In genomic region chrX:70762862-70763261, GRCm38 (mm10) we compare ENCODE assay signal across 22 mouse cellular contexts.
DNase-seq lines count a peak whose midpoint lies in the region; ATAC-seq and TF ChIP-seq lines count a peak whose summit lies in the region.
"Had no signal": no experiment of that assay in that cellular context is flagged by ENCODE, and none has a peak within 500 bp of the region (broad histone marks: within the 10 kb centered on the region; RNA-seq: fewer than 3 reads in every experiment).

No protein-coding gene starts in this region.

- TF ChIP-seq CTCF in liver, adult 2 months (IDR thresholded peaks at IDR 0.05; ENCODE audit: low read depth, low read length), result no peak
- no peak for TF ChIP-seq CTCF in lung, postnatal 0 days (IDR thresholded peaks at IDR 0.05)

- 6% methylated on average over 1 of the region's 1 CpGs for WGBS in liver, adult 2 months
- 37% methylated on average over 1 of the region's 1 CpGs for WGBS in liver, embryonic 11.5 days
- WGBS in lung, embryonic 16.5 days, result 30% methylated on average over 1 of the region's 1 CpGs
- WGBS in lung, postnatal 0 days, result 47% methylated on average over 1 of the region's 1 CpGs

- no peak overlapping the region for H3K9ac ChIP-seq in liver, adult 2 months (ENCODE audit: low read depth, low read length)
- no peak overlapping the region for H3K9ac ChIP-seq in liver, embryonic 11.5 days (ENCODE audit: low read depth, low read length)
- H3K9ac ChIP-seq in lung, embryonic 16.5 days (ENCODE audit: low read length), result no peak overlapping the region
- no peak overlapping the region for H3K9ac ChIP-seq in lung, postnatal 0 days (replicated peaks; ENCODE audit: low read depth)
- H3K9ac ChIP-seq: embryonic facial prominence, embryonic 15.5 days; forebrain, embryonic 15.5 days; heart, embryonic 15.5 days; hindbrain, embryonic 13.5 days had no signal

- no peak for TF ChIP-seq POLR2A in liver, adult 2 months (IDR thresholded peaks at IDR 0.05; ENCODE audit: extremely low read depth, insufficient read depth, low read length)

- no peak overlapping the region; the same call in 1 of the 2 replicates for H3K27ac ChIP-seq in liver, adult 2 months (replicated peaks; ENCODE audit: insufficient read depth, low read depth, low read length)
- H3K27ac ChIP-seq in liver, embryonic 11.5 days (ENCODE audit: low read depth, low read length), result no peak overlapping the region
- H3K27ac ChIP-seq in lung, embryonic 16.5 days (ENCODE audit: low read length), result no peak overlapping the region
- no peak overlapping the region for H3K27ac ChIP-seq in lung, postnatal 0 days (ENCODE audit: low read length)
- H3K27ac ChIP-seq: embryonic facial prominence, embryonic 15.5 days; forebrain, embryonic 15.5 days; heart, embryonic 10.5 days; heart, embryonic 15.5 days; hindbrain, embryonic 13.5 days; hindbrain, postnatal 0 days had no signal

- no peak overlapping the region for H3K4me2 ChIP-seq in liver, embryonic 11.5 days
- no peak overlapping the region for H3K4me2 ChIP-seq in lung, embryonic 16.5 days (ENCODE audit: low read depth, low read length)
- no peak overlapping the region for H3K4me2 ChIP-seq in lung, postnatal 0 days (replicated peaks; ENCODE audit: low read depth, low read length)
- H3K4me2 ChIP-seq: embryonic facial prominence, embryonic 15.5 days; forebrain, embryonic 15.5 days; heart, embryonic 15.5 days; hindbrain, embryonic 13.5 days had no signal

- no peaks in the 10 kb centered on the region for H3K9me3 ChIP-seq in liver, embryonic 11.5 days (ENCODE audit: control insufficient read depth, low read length)
- H3K9me3 ChIP-seq in lung, embryonic 16.5 days (ENCODE audit: control insufficient read depth, low read length), result no peaks in the 10 kb centered on the region
- no peaks in the 10 kb centered on the region for H3K9me3 ChIP-seq in lung, postnatal 0 days (ENCODE audit: low read length)
- H3K9me3 ChIP-seq: embryonic facial prominence, embryonic 15.5 days; forebrain, embryonic 15.5 days; heart, embryonic 10.5 days; heart, embryonic 15.5 days; hindbrain, embryonic 13.5 days had no signal

- H3K4me1 ChIP-seq in liver, adult 2 months (ENCODE audit: control insufficient read depth, insufficient read depth, low read length), result peaks cover 3% of the 10 kb centered on the region
- no peaks in the 10 kb centered on the region for H3K4me1 ChIP-seq in liver, embryonic 11.5 days (replicated peaks; ENCODE audit: control insufficient read depth, insufficient read depth, low read length)
- no peaks in the 10 kb centered on the region for H3K4me1 ChIP-seq in lung, embryonic 16.5 days (replicated peaks; ENCODE audit: control insufficient read depth, insufficient read depth, low read length)
- no peaks in the 10 kb centered on the region for H3K4me1 ChIP-seq in lung, postnatal 0 days (ENCODE audit: insufficient read depth, low read depth, low read length)
- H3K4me1 ChIP-seq: embryonic facial prominence, embryonic 15.5 days; forebrain, embryonic 15.5 days; heart, embryonic 10.5 days; heart, embryonic 15.5 days; hindbrain, embryonic 13.5 days had no signal

- H3K79me2 ChIP-seq in liver, adult 2 months (ENCODE audit: control insufficient read depth, insufficient read depth, low read length), result no peaks in the 10 kb centered on the region

- peak; percentile 62 for TF ChIP-seq EP300 in lung, postnatal 0 days (IDR thresholded peaks at IDR 0.05)

- H3K27me3 ChIP-seq in liver, adult 2 months (ENCODE audit: control insufficient read depth, insufficient read depth, low read length), result no peaks in the 10 kb centered on the region
- H3K27me3 ChIP-seq in liver, embryonic 11.5 days (replicated peaks; ENCODE audit: control insufficient read depth, insufficient read depth, low read length), result no peaks in the 10 kb centered on the region
- no peaks in the 10 kb centered on the region for H3K27me3 ChIP-seq in lung, embryonic 16.5 days (ENCODE audit: control insufficient read depth, insufficient read depth, low read depth, low read length)
- H3K27me3 ChIP-seq in lung, postnatal 0 days (replicated peaks; ENCODE audit: insufficient read depth, low read length), result no peaks in the 10 kb centered on the region
- H3K27me3 ChIP-seq: embryonic facial prominence, embryonic 15.5 days; forebrain, embryonic 15.5 days; heart, embryonic 15.5 days; hindbrain, embryonic 13.5 days had no signal

- no peak overlapping the region for H3K4me3 ChIP-seq in liver, adult 2 months (ENCODE audit: insufficient read depth, low read depth, low read length)
- H3K4me3 ChIP-seq in liver, embryonic 11.5 days (ENCODE audit: low read depth, low read length), result no peak overlapping the region
- no peak overlapping the region for H3K4me3 ChIP-seq in lung, embryonic 16.5 days (ENCODE audit: low read length)
- no peak overlapping the region for H3K4me3 ChIP-seq in lung, postnatal 0 days (ENCODE audit: low read depth, low read length)
- H3K4me3 ChIP-seq: embryonic facial prominence, embryonic 15.5 days; forebrain, embryonic 15.5 days; heart, embryonic 10.5 days; heart, embryonic 15.5 days; hindbrain, embryonic 13.5 days had no signal

- peak; percentile 85 for DNase-seq in liver, adult 2 months (ENCODE audit: extremely low read depth, low read depth, low spot score)
- no peak for DNase-seq in liver, embryonic 11.5 days (ENCODE audit: low spot score)
- no peak for DNase-seq in lung, postnatal 10 days
- DNase-seq in lung, postnatal 0 days (ENCODE audit: low spot score), result peak; percentile 63
- no peak for DNase-seq in retina, postnatal 1 day
- DNase-seq in cerebellum, postnatal 4 days (ENCODE audit: low spot score in 2 of 2), result no peak
- DNase-seq: adrenal gland, postnatal 14 days; cerebellum, adult 11-12 months; cerebellum, adult 9-10 months; cerebellum, postnatal 25 days; gastrocnemius, postnatal 10 days; heart, adult 18-20 months; heart, postnatal 14 days had no signal

- no peak for ATAC-seq in liver, embryonic 11.5 days (replicated peaks; ENCODE audit: low FRiP score)
- ATAC-seq in lung, embryonic 16.5 days (ENCODE audit: low read depth), result peak; percentile 70; the same call in 1 of the 2 replicates
- ATAC-seq in lung, postnatal 0 days, result peak; percentile 50
- ATAC-seq: activated CD4-positive, CD25-positive, alpha-beta regulatory T cell, adult 4 months; forebrain, embryonic 15.5 days; hindbrain, postnatal 0 days; Patski had no signal

- no peaks in the 10 kb centered on the region for H3K36me3 ChIP-seq in liver, adult 2 months (ENCODE audit: control insufficient read depth, insufficient read depth, low read length)
- no peaks in the 10 kb centered on the region for H3K36me3 ChIP-seq in liver, embryonic 11.5 days (ENCODE audit: control insufficient read depth, insufficient read depth, low read length)
- H3K36me3 ChIP-seq in lung, embryonic 16.5 days (ENCODE audit: control insufficient read depth, insufficient read depth, low read length), result no peaks in the 10 kb centered on the region
- H3K36me3 ChIP-seq in lung, postnatal 0 days (ENCODE audit: insufficient read depth, low read length), result no peaks in the 10 kb centered on the region
- H3K36me3 ChIP-seq: embryonic facial prominence, embryonic 15.5 days; forebrain, embryonic 15.5 days; heart, embryonic 10.5 days; heart, embryonic 15.5 days; hindbrain, embryonic 13.5 days had no signal

Comparison
In these comparisons a context has a peak if more than half of its experiments do, and no peak if none do; other contexts are left out.
1. DNase-seq: peak in liver, adult 2 months (single experiment) and lung, postnatal 0 days (single experiment); none in liver, embryonic 11.5 days (single experiment), lung, postnatal 10 days (single experiment), retina, postnatal 1 day (single experiment) and cerebellum, postnatal 4 days (0 of 2).